Comparison of ENCODE assay signal across 9 mouse cellular contexts in the genomic region with DNA sequence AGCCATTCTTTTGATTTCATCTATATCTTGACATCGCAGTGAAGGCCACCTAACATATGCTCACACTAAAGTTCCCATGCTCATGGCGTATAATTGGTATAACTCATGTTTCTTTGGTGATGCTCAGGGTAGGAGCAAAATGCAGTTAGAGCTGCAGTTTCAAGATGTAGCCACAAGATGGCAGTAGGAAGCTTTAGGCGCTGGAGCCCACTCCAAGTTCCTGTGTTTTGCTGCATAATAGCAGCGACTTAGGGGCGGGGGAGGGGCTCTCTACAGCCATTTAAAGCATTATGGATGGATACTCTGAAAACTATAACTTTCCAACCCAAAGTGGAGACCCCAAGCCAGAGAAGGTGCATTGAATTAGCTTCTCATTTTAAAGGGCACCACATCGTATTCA. TPM values are rescaled to one million over a fixed set of nuclear protein-coding genes. Genes with fewer than 3 reads are reported as not detected.
A peak's percentile ranks its signal among the peaks of the same experiment; 100 is the strongest.
DNase-seq lines count a peak whose midpoint lies in the region; ATAC-seq and TF ChIP-seq lines count a peak whose summit lies in the region.
"Had no signal": no experiment of that assay in that cellular context is flagged by ENCODE, and none has a peak within 500 bp of the region (broad histone marks: within the 10 kb centered on the region; RNA-seq: fewer than 3 reads in every experiment).

No protein-coding gene starts in this region.

- 18% methylated on average over 6 of the region's 6 CpGs for WGBS in hindbrain, embryonic 13.5 days
- WGBS in midbrain, embryonic 16.5 days = 17% methylated on average over 6 of the region's 6 CpGs

- H3K4me3 ChIP-seq in hindbrain, embryonic 13.5 days = no peak overlapping the region
- no peak overlapping the region for H3K4me3 ChIP-seq in midbrain, embryonic 16.5 days (ENCODE audit: low read depth, low read length)
- no peak overlapping the region for H3K4me3 ChIP-seq in testis, adult 2 months (ENCODE audit: control insufficient read depth, low read depth, low read length)
- H3K4me3 ChIP-seq: limb, embryonic 12.5 days had no signal

- peak; percentile 24 for DNase-seq in adrenal gland, adult 2 months
- no peak for DNase-seq in adrenal gland, postnatal 4 days (ENCODE audit: low spot score in 2 of 2)
- DNase-seq in ES-CJ7 (ENCODE audit: low read depth, low spot score) = peak; percentile 62
- peak; percentile 82 for DNase-seq in embryo, embryonic 10.5 days (ENCODE audit: low spot score)
- DNase-seq in left cerebral cortex, postnatal 36 days (ENCODE audit: low spot score in 2 of 2) = peak; percentile 29 to 31

- peak; percentile 54; the same call in 1 of the 2 replicates for ATAC-seq in hindbrain, embryonic 13.5 days (ENCODE audit: low FRiP score)
- ATAC-seq in midbrain, embryonic 16.5 days = peak; percentile 42

- no peaks in the 10 kb centered on the region for H3K9me3 ChIP-seq in hindbrain, embryonic 13.5 days
- no peaks in the 10 kb centered on the region for H3K9me3 ChIP-seq in midbrain, embryonic 16.5 days (replicated peaks; ENCODE audit: control insufficient read depth, low read length, poor library complexity, severe bottlenecking)
- H3K9me3 ChIP-seq: limb, embryonic 12.5 days had no signal

- H3K27ac ChIP-seq in hindbrain, embryonic 13.5 days = no peak overlapping the region
- H3K27ac ChIP-seq in midbrain, embryonic 16.5 days (ENCODE audit: low read length) = no peak overlapping the region
- no peak overlapping the region for H3K27ac ChIP-seq in testis, adult 2 months (ENCODE audit: control insufficient read depth, insufficient read depth, low read depth, low read length)
- H3K27ac ChIP-seq: limb, embryonic 12.5 days had no signal

- no peaks in the 10 kb centered on the region for H3K36me3 ChIP-seq in hindbrain, embryonic 13.5 days
- H3K36me3 ChIP-seq in midbrain, embryonic 16.5 days (ENCODE audit: control insufficient read depth, insufficient read depth, low read length) = no peaks in the 10 kb centered on the region
- H3K36me3 ChIP-seq in testis, adult 2 months (ENCODE audit: control insufficient read depth, insufficient read depth, low read length) = no peaks in the 10 kb centered on the region
- H3K36me3 ChIP-seq: limb, embryonic 12.5 days had no signal

- TF ChIP-seq CTCF in testis, adult 2 months (IDR thresholded peaks at IDR 0.05; ENCODE audit: control insufficient read depth, insufficient read depth, insufficient replicate concordance, low read depth, low read length) = peak; percentile 60; the same call in 1 of the 2 replicates

- H3K27me3 ChIP-seq in hindbrain, embryonic 13.5 days = no peaks in the 10 kb centered on the region
- H3K27me3 ChIP-seq in midbrain, embryonic 16.5 days (ENCODE audit: control insufficient read depth, insufficient read depth, low read depth, low read length) = no peaks in the 10 kb centered on the region
- no peaks in the 10 kb centered on the region for H3K27me3 ChIP-seq in testis, adult 2 months (ENCODE audit: control insufficient read depth, insufficient read depth, low read length)
- H3K27me3 ChIP-seq: limb, embryonic 12.5 days had no signal

- H3K4me2 ChIP-seq in hindbrain, embryonic 13.5 days = no peak overlapping the region
- no peak overlapping the region for H3K4me2 ChIP-seq in midbrain, embryonic 16.5 days (ENCODE audit: low read length)
- H3K4me2 ChIP-seq: limb, embryonic 12.5 days had no signal

- H3K4me1 ChIP-seq in hindbrain, embryonic 13.5 days (replicated peaks) = no peaks in the 10 kb centered on the region
- H3K4me1 ChIP-seq in midbrain, embryonic 16.5 days (ENCODE audit: control insufficient read depth, insufficient read depth, low read length) = no peaks in the 10 kb centered on the region
- no peaks in the 10 kb centered on the region for H3K4me1 ChIP-seq in testis, adult 2 months (ENCODE audit: control insufficient read depth, insufficient read depth, low read length)

- TF ChIP-seq POLR2A in testis, adult 2 months (IDR thresholded peaks at IDR 0.05; ENCODE audit: control insufficient read depth, low read depth, low read length) = no peak

- no peak overlapping the region for H3K9ac ChIP-seq in hindbrain, embryonic 13.5 days
- H3K9ac ChIP-seq in midbrain, embryonic 16.5 days (ENCODE audit: low read depth, low read length) = no peak overlapping the region
- H3K9ac ChIP-seq: limb, embryonic 12.5 days had no signal

- intact Hi-C loops in left cerebral cortex, postnatal 36 days (cut with DNase I) = loop anchor here (5.0 to 10.0 kb wide), 5 partner anchors 111 to 654 kb away; a partner anchor contains a TSS

RNA-seq across cellular contexts. Expression of a gene that starts 16.4 kb away (rescaled TPM):
- not detected for total RNA-seq in adrenal gland, adult 2 months (2021)
- not detected in 2 replicates for polyA plus RNA-seq in adrenal gland, adult 2 months (2012; rRNA removed)
- total RNA-seq in adrenal gland, postnatal 4 days (2021) = not detected
- polyA plus RNA-seq in hindbrain, embryonic 13.5 days (2015; fragmentation: Nextera tagmentation; extraction: Ambion mirVana) = not detected in 2 replicates
- total RNA-seq in left cerebral cortex, postnatal 36 days (2021) = not detected
- not detected in 2 replicates for polyA plus RNA-seq in midbrain, embryonic 16.5 days (2015; fragmentation: Nextera tagmentation; extraction: Ambion mirVana)
- not detected in 2 replicates for polyA plus RNA-seq in testis, adult 2 months (2012; rRNA removed)
- polyA plus RNA-seq: limb, embryonic 12.5 days had no signal

RNA-seq across cellular contexts. Expression of a gene that starts 47.1 kb away (rescaled TPM):
- total RNA-seq in adrenal gland, adult 2 months (2021) = 10 to 100 TPM; 25.8 to 34.1 TPM
- polyA plus RNA-seq in adrenal gland, adult 2 months (2012; rRNA removed) = 9.8 and 14.0 TPM in 2 replicates
- total RNA-seq in adrenal gland, postnatal 4 days (2021) = 10 to 100 TPM; 42.3 to 47.5 TPM
- 76.6 and 79.4 TPM in 2 replicates for polyA plus RNA-seq in hindbrain, embryonic 13.5 days (2015; fragmentation: Nextera tagmentation; extraction: Ambion mirVana)
- total RNA-seq in left cerebral cortex, postnatal 36 days (2021) = 10 to 100 TPM; 42.4 to 44.7 TPM
- 85.8 and 89.6 TPM in 2 replicates for polyA plus RNA-seq in midbrain, embryonic 16.5 days (2015; fragmentation: Nextera tagmentation; extraction: Ambion mirVana)
- polyA plus RNA-seq in testis, adult 2 months (2012; rRNA removed) = 9.1 and 12.4 TPM in 2 replicates

Comparison
In these comparisons a context has a peak if more than half of its experiments do, and no peak if none do; other contexts are left out.
1. DNase-seq: peak in adrenal gland, adult 2 months (single experiment), ES-CJ7 (single experiment), embryo, embryonic 10.5 days (single experiment) and left cerebral cortex, postnatal 36 days (2 of 2); none in adrenal gland, postnatal 4 days (0 of 2).